Mouse (Mus musculus) heart, embryonic 15.5 days (tissue): ENCODE data around the gene Map3k9. TPM values are rescaled to one million over a fixed set of nuclear protein-coding genes. Genes with fewer than 3 reads are reported as not detected.

Source experiments
- ATAC-seq: fragments of 200-750 bp; cut with Nextera tagmentation; replicated peaks from 2 replicates; pipeline ENCODE4 v1.8.0; 2017; ENCODE audit warnings: low read depth, moderate TSS enrichment; ENCODE audit not compliant: insufficient number of reproducible peaks, insufficient read depth, low FRiP score
- H3K27ac ChIP-seq: fragments of 300-500 bp; sonication (generic); 2 replicates; pipeline ENCODE4 v1.5.1; 2015; ENCODE audit warnings: mild to moderate bottlenecking, inconsistent platforms
- H3K27me3 ChIP-seq: fragments of 300-500 bp; sonication (generic); 2 replicates; pipeline ENCODE4 v1.6.1; 2015; ENCODE audit warnings: inconsistent platforms
- H3K36me3 ChIP-seq: fragments of 300-500 bp; sonication (generic); 2 replicates; pipeline ENCODE4 v1.6.1; 2015; ENCODE audit warnings: mild to moderate bottlenecking, inconsistent platforms
- H3K4me1 ChIP-seq: fragments of 300-500 bp; sonication (generic); replicated peaks from 2 replicates; pipeline ENCODE4 v1.6.1; 2015; ENCODE audit warnings: inconsistent platforms
- H3K4me2 ChIP-seq: fragments of 300-500 bp; sonication (generic); 2 replicates; pipeline ENCODE4 v1.6.1; 2015; ENCODE audit warnings: inconsistent platforms, mild to moderate bottlenecking, moderate library complexity
- H3K4me3 ChIP-seq: fragments of 300-500 bp; sonication (generic); 2 replicates; pipeline ENCODE4 v1.5.1; 2015; ENCODE audit warnings: mild to moderate bottlenecking, inconsistent platforms
- H3K9ac ChIP-seq: fragments of 300-500 bp; sonication (generic); 2 replicates; pipeline ENCODE4 v1.6.1; 2015; ENCODE audit warnings: mild to moderate bottlenecking, inconsistent platforms
- H3K9me3 ChIP-seq: fragments of 300-500 bp; sonication (generic); replicated peaks from 2 replicates; pipeline ENCODE4 v1.6.1; 2016; ENCODE audit warnings: inconsistent platforms
- WGBS: fragments of 180-500 bp; shearing (Covaris S2); methylation state at CpG from one replicate; pipeline ENCODE4 v1.1.7; 2015; ENCODE audit warnings: mixed read lengths; 5-methylcytosine and 5-hydroxymethylcytosine counted together
- polyA plus RNA-seq: library from polyadenylated mRNA; unstranded; fragments of >200 nt; fragmentation: Nextera tagmentation; extraction: Ambion mirVana; gene quantifications from 2 replicates; pipeline ENCODE4 v1.2.1, GENCODE M21; 2015

Map3k9 gene
- polyA plus RNA-seq, 1 experiment from 2014 or later = 0.19 TPM

DNA sequence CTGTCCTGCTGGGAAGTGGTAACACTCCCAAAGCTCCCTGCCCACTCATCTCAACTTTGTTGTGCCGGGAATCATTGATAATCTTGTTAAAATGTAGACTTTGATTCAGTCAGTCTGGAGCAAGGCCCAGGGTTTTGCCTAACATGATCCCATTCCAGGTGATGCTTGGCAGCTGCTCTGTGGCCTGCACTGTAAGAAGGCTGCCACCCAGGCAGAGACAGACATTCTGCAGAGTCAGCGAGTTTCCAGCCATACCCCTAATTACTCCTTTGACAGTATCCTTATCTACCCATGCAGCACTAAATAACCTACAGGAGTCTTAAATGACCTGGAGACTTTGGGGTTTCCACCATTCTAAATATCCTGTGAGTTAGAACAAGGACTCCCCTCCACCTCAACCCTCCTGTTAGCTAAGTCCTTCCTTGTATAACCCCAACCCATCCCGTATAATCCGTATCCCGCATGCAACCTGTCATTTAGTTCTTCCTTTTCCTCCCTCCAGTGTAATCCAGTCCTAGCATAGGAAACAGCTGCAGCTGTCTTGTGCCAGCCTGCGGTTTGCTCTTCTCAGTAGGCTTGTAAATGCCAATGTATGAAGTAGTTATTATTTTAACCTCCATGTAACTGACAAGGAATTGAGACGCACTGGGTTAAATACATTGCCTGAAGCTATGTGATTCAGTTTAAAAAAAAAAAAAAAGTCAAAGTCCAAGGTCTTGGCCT lies 101.0 kb downstream of the Map3k9 start:
- WGBS = 68% methylated on average over 7 of the region's 7 CpGs
- no peak overlapping the region for H3K9ac ChIP-seq
- H3K36me3 ChIP-seq = no peaks in the 10 kb centered on the region
- H3K4me2 ChIP-seq = no peak overlapping the region
- no peak overlapping the region for H3K27ac ChIP-seq
- H3K4me3 ChIP-seq = no peak overlapping the region
- no peaks in the 10 kb centered on the region for H3K9me3 ChIP-seq
- H3K27me3 ChIP-seq = no peaks in the 10 kb centered on the region
- H3K4me1 ChIP-seq = no peaks in the 10 kb centered on the region
- ATAC-seq = no peak

DNA sequence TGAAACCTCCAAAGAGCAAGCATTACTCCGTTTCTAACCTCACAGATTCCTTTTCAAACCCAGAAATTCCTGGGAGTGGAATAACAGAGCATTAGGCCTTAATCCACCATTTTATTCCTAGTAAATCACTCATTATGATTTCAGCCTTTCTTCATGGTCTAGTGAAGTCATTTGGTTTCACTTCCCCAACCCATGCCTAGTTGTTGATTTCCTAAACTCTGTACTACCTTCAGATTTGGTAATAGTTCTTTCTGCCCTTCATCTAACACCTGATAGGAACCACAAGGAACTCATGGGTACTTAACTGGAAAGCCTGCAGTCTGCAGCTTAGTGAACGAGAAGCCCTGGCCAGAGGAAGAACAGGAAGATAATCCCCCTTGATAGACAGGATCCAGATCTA lies 105.4 kb downstream of the Map3k9 start:
- ATAC-seq = no peak
- Histone ChIP-seq H3K9ac (no peak overlapping the region), H3K36me3 (no peaks in the 10 kb centered on the region), H3K27ac (no peak overlapping the region), H3K4me3 (no peak overlapping the region), H3K27me3 (no peaks in the 10 kb centered on the region), H3K9me3 (no peaks in the 10 kb centered on the region), H3K4me2 (no peak overlapping the region), H3K4me1 (no peaks in the 10 kb centered on the region)
- 33% methylated on average over 2 of the region's 2 CpGs for WGBS

Other genes starting within 250 kb of the Map3k9 start
- 26.9 and 28.9 TPM in 2 replicates for gene Gm20498, start 248.3 kb downstream of the Map3k9 start, polyA plus RNA-seq
- gene Synj2bp, start 248.3 kb downstream of the Map3k9 start, polyA plus RNA-seq = 29.7 and 33.7 TPM in 2 replicates
- 0.15 and 0.23 TPM in 2 replicates for gene Adam21, start 212.7 kb downstream of the Map3k9 start, polyA plus RNA-seq
- 37.6 and 42.4 TPM in 2 replicates for gene Med6, start 186.2 kb downstream of the Map3k9 start, polyA plus RNA-seq
- gene Ttc9, start 149.9 kb downstream of the Map3k9 start, polyA plus RNA-seq = 3.7 and 4.7 TPM in 2 replicates
- 8.6 and 9.8 TPM in 2 replicates for gene Pcnx, start 78.8 kb upstream of the Map3k9 start, polyA plus RNA-seq